Mouse (Mus musculus): ENCODE data around the gene Gpr4. TPM values are rescaled to one million over a fixed set of nuclear protein-coding genes. Genes with fewer than 3 reads are reported as not detected.

The Gpr4 gene
- total and polyA plus RNA-seq, 2 experiments from 2014 or later: 3.6 to 10.6 TPM

GRCm38 (mm10) chr7:19230899-19231298, 18.6 kb downstream of the Gpr4 start:
- no peak overlapping the region for H3K27ac ChIP-seq (ENCODE audit: low read depth)

GRCm38 (mm10) chr7:19231849-19232248, 19.5 kb downstream of the Gpr4 start:
- TF ChIP-seq EP300 (IDR thresholded peaks at IDR 0.05; ENCODE audit: low read depth) (no peak), CTCF (IDR thresholded peaks at IDR 0.05; ENCODE audit: low read depth) (no peak)
- Histone ChIP-seq H3K9ac (replicated peaks; ENCODE audit: low read depth, low read length) (no peak overlapping the region), H3K4me2 (ENCODE audit: low read depth, low read length) (no peak overlapping the region), H3K4me1 (ENCODE audit: control insufficient read depth, insufficient read depth) (peaks cover 27% of the 10 kb centered on the region), H3K9me3 (replicated peaks; ENCODE audit: control insufficient read depth, low read length) (no peaks in the 10 kb centered on the region), H3K4me3 (ENCODE audit: low read depth, low read length) (no peak overlapping the region), H3K36me3 (replicated peaks; ENCODE audit: control insufficient read depth, insufficient read depth, low read length) (no peaks in the 10 kb centered on the region), H3K27me3 (ENCODE audit: control insufficient read depth, insufficient read depth, low read length) (no peaks in the 10 kb centered on the region), H3K27ac (ENCODE audit: low read depth) (no peak overlapping the region)
- DNase-seq (ENCODE audit: low spot score) (no peak), ATAC-seq (ENCODE audit: insufficient read depth, low read depth) (no peak)
- 88% methylated on average over 3 of the region's 3 CpGs for WGBS

More at GRCm38 (mm10) chr7:19230899-19231298, 18.6 kb downstream of the Gpr4 start:
- H3K27me3 ChIP-seq (ENCODE audit: control insufficient read depth, insufficient read depth, low read length): no peaks in the 10 kb centered on the region
- H3K4me1 ChIP-seq (ENCODE audit: control insufficient read depth, insufficient read depth): peaks cover 23% of the 10 kb centered on the region
- DNase-seq (ENCODE audit: low spot score) (no peak), ATAC-seq (ENCODE audit: insufficient read depth, low read depth) (no peak)
- 92% methylated on average over 5 of the region's 5 CpGs for WGBS
- no peak overlapping the region for H3K4me3 ChIP-seq (ENCODE audit: low read depth, low read length)
- peaks cover under 1% of the 10 kb centered on the region; the same call in 1 of the 2 replicates for H3K36me3 ChIP-seq (replicated peaks; ENCODE audit: control insufficient read depth, insufficient read depth, low read length)
- H3K4me2 ChIP-seq (ENCODE audit: low read depth, low read length): no peak overlapping the region
- no peaks in the 10 kb centered on the region for H3K9me3 ChIP-seq (replicated peaks; ENCODE audit: control insufficient read depth, low read length)
- no peak overlapping the region for H3K9ac ChIP-seq (replicated peaks; ENCODE audit: low read depth, low read length)
- no peak for TF ChIP-seq EP300 (IDR thresholded peaks at IDR 0.05; ENCODE audit: low read depth)
- no peak for TF ChIP-seq CTCF (IDR thresholded peaks at IDR 0.05; ENCODE audit: low read depth)

- Histone ChIP-seq H3K4me2 (ENCODE audit: low read depth, low read length) (no peak overlapping the region), H3K4me3 (ENCODE audit: low read depth, low read length) (no peak overlapping the region), H3K27me3 (ENCODE audit: control insufficient read depth, insufficient read depth, low read length) (no peaks in the 10 kb centered on the region), H3K4me1 (ENCODE audit: control insufficient read depth, insufficient read depth) (peaks cover 38% of the 10 kb centered on the region), H3K36me3 (replicated peaks; ENCODE audit: control insufficient read depth, insufficient read depth, low read length) (no peaks in the 10 kb centered on the region), H3K9me3 (replicated peaks; ENCODE audit: control insufficient read depth, low read length) (no peaks in the 10 kb centered on the region), H3K27ac (ENCODE audit: low read depth) (peak overlapping the region; percentile 81; the same call in 1 of the 2 replicates), H3K9ac (replicated peaks; ENCODE audit: low read depth, low read length) (no peak overlapping the region)
- TF ChIP-seq EP300 (IDR thresholded peaks at IDR 0.05; ENCODE audit: low read depth) (no peak), CTCF (IDR thresholded peaks at IDR 0.05; ENCODE audit: low read depth) (no peak)
- WGBS: 70% methylated on average over 5 of the region's 5 CpGs
- ATAC-seq (ENCODE audit: insufficient read depth, low read depth) (no peak), DNase-seq (ENCODE audit: low spot score) (no peak)
Measured at GRCm38 (mm10) chr7:19234652-19235051, 22.3 kb downstream of the Gpr4 start.

- Histone ChIP-seq H3K9ac (replicated peaks; ENCODE audit: low read depth, low read length) (no peak overlapping the region), H3K27me3 (ENCODE audit: control insufficient read depth, insufficient read depth, low read length) (no peaks in the 10 kb centered on the region), H3K36me3 (replicated peaks; ENCODE audit: control insufficient read depth, insufficient read depth, low read length) (no peaks in the 10 kb centered on the region), H3K27ac (ENCODE audit: low read depth) (peak overlapping the region; percentile 81), H3K4me2 (ENCODE audit: low read depth, low read length) (no peak overlapping the region), H3K9me3 (replicated peaks; ENCODE audit: control insufficient read depth, low read length) (no peaks in the 10 kb centered on the region), H3K4me3 (ENCODE audit: low read depth, low read length) (no peak overlapping the region), H3K4me1 (ENCODE audit: control insufficient read depth, insufficient read depth) (peaks cover 35% of the 10 kb centered on the region)
- TF ChIP-seq CTCF (IDR thresholded peaks at IDR 0.05; ENCODE audit: low read depth) (no peak), EP300 (IDR thresholded peaks at IDR 0.05; ENCODE audit: low read depth) (no peak)
- no peak for DNase-seq (ENCODE audit: low spot score)
- WGBS: 65% methylated on average over 2 of the region's 2 CpGs
- ATAC-seq (ENCODE audit: insufficient read depth, low read depth): no peak
Measured at GRCm38 (mm10) chr7:19235092-19235671, 22.8 kb downstream of the Gpr4 start.

GRCm38 (mm10) chr7:19236411-19236810, 24.1 kb downstream of the Gpr4 start:
- H3K4me3 ChIP-seq (ENCODE audit: low read depth, low read length): no peak overlapping the region
- ATAC-seq (ENCODE audit: insufficient read depth, low read depth): peak; percentile 12
- 50% methylated on average over 2 of the region's 2 CpGs for WGBS
- H3K4me1 ChIP-seq (ENCODE audit: control insufficient read depth, insufficient read depth): peaks cover 35% of the 10 kb centered on the region
- peak; percentile 47 for DNase-seq (ENCODE audit: low spot score)
- H3K9ac ChIP-seq (replicated peaks; ENCODE audit: low read depth, low read length): peak overlapping the region; percentile 8; the same call in 1 of the 2 replicates
- TF ChIP-seq EP300 (IDR thresholded peaks at IDR 0.05; ENCODE audit: low read depth) (no peak), CTCF (IDR thresholded peaks at IDR 0.05; ENCODE audit: low read depth) (no peak)
- H3K9me3 ChIP-seq (replicated peaks; ENCODE audit: control insufficient read depth, low read length): no peaks in the 10 kb centered on the region
- H3K4me2 ChIP-seq (ENCODE audit: low read depth, low read length): no peak overlapping the region
- H3K36me3 ChIP-seq (replicated peaks; ENCODE audit: control insufficient read depth, insufficient read depth, low read length): no peaks in the 10 kb centered on the region
- H3K27ac ChIP-seq (ENCODE audit: low read depth): peak overlapping the region; percentile 81
- no peaks in the 10 kb centered on the region for H3K27me3 ChIP-seq (ENCODE audit: control insufficient read depth, insufficient read depth, low read length)

- Histone ChIP-seq H3K27me3 (ENCODE audit: control insufficient read depth, insufficient read depth, low read length) (no peaks in the 10 kb centered on the region), H3K27ac (ENCODE audit: low read depth) (peak overlapping the region; percentile 87), H3K36me3 (replicated peaks; ENCODE audit: control insufficient read depth, insufficient read depth, low read length) (no peaks in the 10 kb centered on the region), H3K4me1 (ENCODE audit: control insufficient read depth, insufficient read depth) (peaks cover 35% of the 10 kb centered on the region), H3K9ac (replicated peaks; ENCODE audit: low read depth, low read length) (no peak overlapping the region), H3K4me3 (ENCODE audit: low read depth, low read length) (no peak overlapping the region), H3K4me2 (ENCODE audit: low read depth, low read length) (no peak overlapping the region), H3K9me3 (replicated peaks; ENCODE audit: control insufficient read depth, low read length) (no peaks in the 10 kb centered on the region)
- ATAC-seq (ENCODE audit: insufficient read depth, low read depth): peak; percentile 28; the same call in 1 of the 2 replicates
- peak; percentile 79 for DNase-seq (ENCODE audit: low spot score)
- 59% methylated on average over 4 of the region's 4 CpGs for WGBS
- 0 out of 2 replicates have a peak, but pooled peaks have one; percentile 31 for TF ChIP-seq EP300 (IDR thresholded peaks at IDR 0.05; ENCODE audit: low read depth)
- no peak for TF ChIP-seq CTCF (IDR thresholded peaks at IDR 0.05; ENCODE audit: low read depth)
Measured at GRCm38 (mm10) chr7:19238344-19238743, 26.0 kb downstream of the Gpr4 start.
